ENCODE assay signal across 14 mouse cellular contexts in the genomic region with DNA sequence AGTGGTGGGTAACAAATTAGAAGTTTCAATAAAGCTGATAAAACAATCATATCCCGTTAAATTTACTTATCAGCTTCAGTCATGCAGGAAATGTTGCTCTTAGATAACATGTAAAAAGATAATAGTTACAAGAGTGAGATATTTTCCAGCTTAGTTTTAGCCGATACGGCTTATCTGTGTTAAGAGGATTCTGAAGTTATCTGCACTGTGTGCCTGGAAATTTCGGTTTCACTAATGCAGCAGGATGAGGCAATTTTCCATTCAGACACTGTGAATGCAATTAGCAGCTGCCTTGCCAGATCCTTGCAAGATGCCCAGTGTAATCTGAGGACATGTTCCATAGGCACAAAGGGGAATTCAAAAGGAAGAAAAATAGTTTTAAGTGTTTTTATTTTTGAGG.
DNase-seq lines count a peak whose midpoint lies in the region; ATAC-seq lines count a peak whose summit lies in the region.
"Had no signal": no experiment of that assay in that cellular context is flagged by ENCODE, and none has a peak within 500 bp of the region (broad histone marks: within the 10 kb centered on the region; RNA-seq: fewer than 3 reads in every experiment).

No protein-coding gene starts in this region.

- no peaks in the 10 kb centered on the region for H3K36me3 ChIP-seq in hindbrain, embryonic 14.5 days (replicated peaks; ENCODE audit: control insufficient read depth, insufficient read depth)
- no peaks in the 10 kb centered on the region for H3K36me3 ChIP-seq in hindbrain, embryonic 11.5 days (ENCODE audit: control insufficient read depth, insufficient read depth, low read length)
- H3K36me3 ChIP-seq in midbrain, embryonic 12.5 days = no peaks in the 10 kb centered on the region
- H3K36me3 ChIP-seq in midbrain, embryonic 13.5 days = no peaks in the 10 kb centered on the region
- H3K36me3 ChIP-seq: heart, embryonic 12.5 days had no signal

- H3K27ac ChIP-seq in hindbrain, embryonic 14.5 days = no peak overlapping the region
- H3K27ac ChIP-seq in hindbrain, embryonic 11.5 days (ENCODE audit: low read depth, low read length) = no peak overlapping the region
- H3K27ac ChIP-seq in midbrain, embryonic 12.5 days (replicated peaks) = no peak overlapping the region
- no peak overlapping the region for H3K27ac ChIP-seq in midbrain, embryonic 13.5 days

- H3K27me3 ChIP-seq in hindbrain, embryonic 14.5 days (ENCODE audit: control insufficient read depth, insufficient read depth, low read length) = no peaks in the 10 kb centered on the region
- no peaks in the 10 kb centered on the region for H3K27me3 ChIP-seq in hindbrain, embryonic 11.5 days (ENCODE audit: control insufficient read depth, insufficient read depth, low read length)
- H3K27me3 ChIP-seq in midbrain, embryonic 12.5 days = no peaks in the 10 kb centered on the region
- H3K27me3 ChIP-seq in midbrain, embryonic 13.5 days = no peaks in the 10 kb centered on the region
- H3K27me3 ChIP-seq: heart, embryonic 12.5 days; megakaryocyte, embryonic 14.5 days had no signal

- 69% methylated on average over 4 of the region's 4 CpGs for WGBS in hindbrain, embryonic 14.5 days
- WGBS in hindbrain, embryonic 11.5 days = 90% methylated on average over 4 of the region's 4 CpGs
- 40% methylated on average over 4 of the region's 4 CpGs for WGBS in midbrain, embryonic 12.5 days
- WGBS in midbrain, embryonic 13.5 days = 45% methylated on average over 4 of the region's 4 CpGs

- ATAC-seq in hindbrain, embryonic 14.5 days (ENCODE audit: low FRiP score) = no peak
- no peak for ATAC-seq in hindbrain, embryonic 11.5 days (ENCODE audit: low FRiP score)
- ATAC-seq in midbrain, embryonic 12.5 days (ENCODE audit: low FRiP score, low read depth) = peak; percentile 47
- no peak for ATAC-seq in midbrain, embryonic 13.5 days

- H3K4me1 ChIP-seq in hindbrain, embryonic 14.5 days (replicated peaks; ENCODE audit: control insufficient read depth, insufficient read depth, low read length) = no peaks in the 10 kb centered on the region
- H3K4me1 ChIP-seq in hindbrain, embryonic 11.5 days (replicated peaks; ENCODE audit: control insufficient read depth, insufficient read depth, low read length) = no peaks in the 10 kb centered on the region
- H3K4me1 ChIP-seq in midbrain, embryonic 12.5 days = no peaks in the 10 kb centered on the region
- no peaks in the 10 kb centered on the region for H3K4me1 ChIP-seq in midbrain, embryonic 13.5 days (replicated peaks)
- H3K4me1 ChIP-seq: megakaryocyte, embryonic 14.5 days had no signal

- no peaks in the 10 kb centered on the region for H3K9me3 ChIP-seq in hindbrain, embryonic 14.5 days (ENCODE audit: control insufficient read depth, low read length)
- no peaks in the 10 kb centered on the region for H3K9me3 ChIP-seq in hindbrain, embryonic 11.5 days (ENCODE audit: control insufficient read depth, low read length)
- no peaks in the 10 kb centered on the region for H3K9me3 ChIP-seq in midbrain, embryonic 12.5 days
- H3K9me3 ChIP-seq in midbrain, embryonic 13.5 days = no peaks in the 10 kb centered on the region
- H3K9me3 ChIP-seq: heart, embryonic 12.5 days; megakaryocyte, embryonic 14.5 days had no signal

- DNase-seq in hindbrain, embryonic 14.5 days (ENCODE audit: low spot score) = peak; percentile 31
- DNase-seq in hindbrain, embryonic 11.5 days (ENCODE audit: low spot score) = no peak
- peak; percentile 3 for DNase-seq in brain, embryonic 18.5 days (ENCODE audit: low read depth, low spot score)
- peak; percentile 42 for DNase-seq in retina, postnatal 1 day
- DNase-seq in thymus, postnatal 10 days (ENCODE audit: low spot score in 2 of 2) = no peak
- DNase-seq: adrenal gland, postnatal 36 days; cerebellum, adult 18-20 months; gastrocnemius, postnatal 14 days; kidney, adult 11 months; kidney, postnatal 25 days had no signal

- no peak overlapping the region for H3K4me3 ChIP-seq in hindbrain, embryonic 14.5 days (replicated peaks; ENCODE audit: low read length)
- no peak overlapping the region for H3K4me3 ChIP-seq in hindbrain, embryonic 11.5 days (ENCODE audit: low read depth, low read length)
- H3K4me3 ChIP-seq in midbrain, embryonic 12.5 days = no peak overlapping the region
- no peak overlapping the region for H3K4me3 ChIP-seq in midbrain, embryonic 13.5 days (replicated peaks)
- H3K4me3 ChIP-seq: heart, embryonic 12.5 days; megakaryocyte, embryonic 14.5 days had no signal

- H3K4me2 ChIP-seq in hindbrain, embryonic 14.5 days (replicated peaks) = no peak overlapping the region
- no peak overlapping the region for H3K4me2 ChIP-seq in hindbrain, embryonic 11.5 days (replicated peaks; ENCODE audit: low read depth, low read length)
- no peak overlapping the region for H3K4me2 ChIP-seq in midbrain, embryonic 12.5 days (replicated peaks)
- H3K4me2 ChIP-seq in midbrain, embryonic 13.5 days (replicated peaks) = no peak overlapping the region
- H3K4me2 ChIP-seq: heart, embryonic 12.5 days had no signal

- no peak overlapping the region for H3K9ac ChIP-seq in hindbrain, embryonic 14.5 days
- H3K9ac ChIP-seq in hindbrain, embryonic 11.5 days (ENCODE audit: low read depth, low read length) = no peak overlapping the region
- H3K9ac ChIP-seq in midbrain, embryonic 12.5 days (replicated peaks) = no peak overlapping the region
- H3K9ac ChIP-seq in midbrain, embryonic 13.5 days (replicated peaks) = no peak overlapping the region
- H3K9ac ChIP-seq: heart, embryonic 12.5 days had no signal

Comparison
In these comparisons a context has a peak if more than half of its experiments do, and no peak if none do; other contexts are left out.
1. DNase-seq: peak in hindbrain, embryonic 14.5 days (single experiment), brain, embryonic 18.5 days (single experiment) and retina, postnatal 1 day (single experiment); none in hindbrain, embryonic 11.5 days (single experiment) and thymus, postnatal 10 days (0 of 2).